Mouse (Mus musculus): ENCODE results near the gene Prr23a1.

Gene Prr23a1

GRCm38 (mm10) chr9:98842117-98842516 lies at the start of gene Prr23a1:
TSS of gene Prr23a1 (plus strand) at chr9:98842503.
- DNase-seq (ENCODE audit: extremely low spot score, low read depth, low spot score) = no peak

DNA sequence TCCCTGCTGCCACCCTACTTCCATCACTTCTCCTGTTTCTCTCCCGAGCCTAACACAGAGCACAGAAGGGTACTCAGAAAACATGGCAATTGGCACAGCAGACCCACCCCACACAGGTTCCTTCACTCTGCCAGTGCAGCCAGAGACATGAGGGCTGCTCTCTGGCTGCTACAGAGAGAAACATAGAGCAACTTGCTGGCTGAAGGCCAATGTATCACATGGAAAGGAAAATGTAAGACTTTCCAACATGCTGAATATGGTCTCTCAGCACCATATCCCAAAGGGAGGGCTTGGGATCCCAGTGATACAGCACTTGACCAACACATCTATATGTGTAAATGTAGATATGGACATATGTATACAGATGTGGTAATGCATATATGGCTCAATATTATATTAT lies 43.3 kb upstream of the Prr23a1 start:
- no peak for DNase-seq (ENCODE audit: extremely low spot score, low read depth, low spot score)

GRCm38 (mm10) chr9:98803971-98804370 lies 38.3 kb upstream of the Prr23a1 start:
- DNase-seq (ENCODE audit: extremely low spot score, low read depth, low spot score) = no peak

- DNase-seq (ENCODE audit: extremely low spot score, low read depth, low spot score) = no peak
Measured at GRCm38 (mm10) chr9:98805511-98805910, 36.8 kb upstream of the Prr23a1 start.

GRCm38 (mm10) chr9:98805934-98806333 lies 36.4 kb upstream of the Prr23a1 start:
- no peak for DNase-seq (ENCODE audit: extremely low spot score, low read depth, low spot score)

DNA sequence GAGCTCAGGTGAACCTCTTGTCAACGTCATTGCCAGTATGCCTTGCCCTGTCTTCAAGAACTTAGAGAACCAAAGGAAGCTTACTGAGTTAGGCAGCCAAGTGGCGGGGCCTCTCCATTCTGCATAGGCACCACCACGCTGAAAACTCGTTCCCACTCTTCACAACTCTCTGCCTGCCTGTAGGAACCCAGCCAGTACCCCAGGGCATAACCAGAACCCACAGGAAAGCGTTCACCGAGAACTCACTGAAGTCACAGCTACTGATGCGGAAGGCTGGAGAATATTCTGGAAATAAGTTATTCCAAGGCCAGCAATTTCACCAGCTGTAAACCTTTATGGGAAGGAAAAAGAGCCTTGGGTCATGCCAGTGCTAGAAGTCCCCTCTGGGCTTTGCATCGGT lies 34.7 kb upstream of the Prr23a1 start:
- DNase-seq (ENCODE audit: extremely low spot score, low read depth, low spot score) = no peak

GRCm38 (mm10) chr9:98809526-98809925 lies 32.8 kb upstream of the Prr23a1 start:
- DNase-seq (ENCODE audit: extremely low spot score, low read depth, low spot score) = peak; percentile 8

GRCm38 (mm10) chr9:98816066-98816465 lies 26.2 kb upstream of the Prr23a1 start:
- DNase-seq (ENCODE audit: extremely low spot score, low read depth, low spot score) = no peak

DNA sequence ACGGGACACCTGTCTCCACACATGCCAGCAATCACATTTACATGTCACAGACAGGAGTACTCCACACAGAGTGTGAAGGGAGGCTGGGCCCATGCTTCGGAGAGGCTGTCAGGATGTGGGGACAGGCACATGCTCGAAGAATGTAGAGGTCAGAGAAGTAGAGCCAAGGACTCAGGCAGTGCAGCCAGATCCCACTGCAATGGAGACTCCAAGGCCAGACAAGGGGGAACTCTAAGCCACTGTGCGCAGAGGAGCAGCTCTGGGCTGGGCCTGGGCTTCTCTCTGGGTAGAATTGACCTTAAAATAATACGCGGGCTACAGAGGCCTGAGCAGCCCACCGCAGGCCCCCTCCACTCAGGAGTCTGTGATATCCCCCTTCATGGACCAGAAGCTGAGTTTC lies 24.7 kb upstream of the Prr23a1 start:
- DNase-seq (ENCODE audit: extremely low spot score, low read depth, low spot score) = no peak

DNA sequence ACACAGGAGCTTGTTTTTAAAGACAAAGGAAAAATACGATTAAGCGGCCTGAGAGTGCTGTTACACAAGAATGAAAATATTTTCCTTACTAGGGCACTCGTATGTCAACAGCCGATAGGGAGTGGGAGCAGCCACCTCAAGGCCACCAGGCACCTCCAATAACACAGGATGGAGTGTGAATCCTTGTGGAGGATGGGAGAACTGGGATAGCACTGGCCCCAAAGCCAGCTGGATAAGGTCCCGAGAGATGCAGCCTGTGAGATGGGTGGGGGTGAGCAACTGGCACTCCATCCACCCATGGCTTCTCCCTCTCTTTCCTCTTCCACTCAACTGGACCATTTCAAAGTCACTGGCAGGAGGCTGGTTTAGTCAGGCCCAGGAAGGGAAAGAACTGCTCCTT lies 23.3 kb upstream of the Prr23a1 start:
- no peak for DNase-seq (ENCODE audit: extremely low spot score, low read depth, low spot score)

- DNase-seq (ENCODE audit: extremely low spot score, low read depth, low spot score) = no peak
Measured at GRCm38 (mm10) chr9:98819481-98819880, 22.8 kb upstream of the Prr23a1 start.

DNA sequence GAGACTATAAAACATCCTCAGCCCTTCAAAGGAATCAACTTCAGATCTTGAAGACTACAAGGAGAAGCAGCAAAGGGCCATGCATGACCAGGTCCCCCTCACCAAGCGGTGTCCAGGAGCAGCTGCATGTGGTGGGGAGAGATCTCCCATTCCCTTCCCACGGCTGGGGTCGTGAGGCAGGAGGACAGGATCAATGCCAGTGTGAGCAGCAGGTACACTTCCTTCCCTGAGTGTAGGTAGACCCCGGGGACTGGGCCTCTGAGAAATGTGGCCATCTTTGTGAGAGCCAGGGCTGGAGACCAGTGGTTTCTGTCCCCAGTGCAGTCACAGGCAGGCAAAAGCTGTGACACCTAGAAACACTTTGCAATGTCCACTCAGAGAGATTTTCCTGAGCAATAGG lies 21.8 kb upstream of the Prr23a1 start:
- no peak for DNase-seq (ENCODE audit: extremely low spot score, low read depth, low spot score)

GRCm38 (mm10) chr9:98821067-98821466 lies 21.2 kb upstream of the Prr23a1 start:
- DNase-seq (ENCODE audit: extremely low spot score, low read depth, low spot score) = no peak

GRCm38 (mm10) chr9:98823805-98824204 lies 18.5 kb upstream of the Prr23a1 start:
- no peak for DNase-seq (ENCODE audit: extremely low spot score, low read depth, low spot score)

- no peak for DNase-seq (ENCODE audit: extremely low spot score, low read depth, low spot score)
Measured at GRCm38 (mm10) chr9:98829508-98829907, 12.8 kb upstream of the Prr23a1 start.

DNA sequence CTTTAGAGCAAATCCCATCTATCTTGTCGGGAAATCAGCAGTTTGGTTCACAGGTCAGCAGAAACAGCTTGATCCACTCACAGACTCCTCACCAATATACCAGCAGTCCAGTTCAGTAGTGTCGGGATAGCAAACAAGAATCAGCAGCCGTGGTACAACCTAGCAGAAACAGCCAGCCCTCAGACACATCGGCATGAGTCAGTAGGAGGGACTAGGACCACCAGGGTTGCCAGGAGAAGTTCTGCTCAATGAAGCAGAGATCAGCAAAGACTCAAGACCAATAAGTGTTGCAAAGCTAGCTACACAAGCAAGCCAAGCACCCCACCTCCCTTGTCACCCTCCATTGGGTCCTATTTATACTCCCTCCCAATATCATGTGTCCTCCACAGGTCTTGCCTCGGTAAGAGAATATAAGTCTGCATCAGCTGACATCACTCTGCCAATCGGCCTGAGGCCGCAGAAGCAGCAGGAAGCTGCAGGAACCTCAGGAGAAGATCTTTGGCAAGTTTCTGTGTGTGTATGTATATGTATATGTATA lies 4.7 kb upstream of the Prr23a1 start:
- DNase-seq (ENCODE audit: extremely low spot score, low read depth, low spot score) = no peak

DNA sequence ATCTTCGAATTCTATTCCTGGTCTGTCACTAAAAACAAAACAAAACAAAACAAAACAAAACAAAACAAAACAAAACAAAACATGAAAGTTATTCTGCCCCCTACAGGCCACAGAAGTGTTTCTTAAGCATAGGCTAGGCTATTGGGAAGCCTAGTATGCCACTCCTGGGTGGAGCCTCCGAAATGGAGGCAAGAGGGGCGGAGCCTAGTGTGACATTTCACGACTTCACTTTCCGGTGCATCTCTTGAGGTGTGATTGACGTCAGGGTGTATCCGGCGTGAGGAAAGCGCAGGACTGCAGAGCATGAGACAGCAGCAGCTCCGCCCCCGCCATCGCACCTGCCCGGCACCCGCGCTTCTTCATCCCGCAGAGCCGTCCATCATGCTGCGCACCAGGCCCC lies 13.9 kb downstream of the Prr23a1 start, which contains the start of gene Prr23a2:
Prr23a2 (plus strand) TSS at position 285 of the 400 bp plus-strand sequence.
- no peak for DNase-seq (ENCODE audit: extremely low spot score, low read depth, low spot score)

- DNase-seq (ENCODE audit: extremely low spot score, low read depth, low spot score) = no peak
Measured at GRCm38 (mm10) chr9:98863463-98863862, 21.2 kb downstream of the Prr23a1 start.

DNA sequence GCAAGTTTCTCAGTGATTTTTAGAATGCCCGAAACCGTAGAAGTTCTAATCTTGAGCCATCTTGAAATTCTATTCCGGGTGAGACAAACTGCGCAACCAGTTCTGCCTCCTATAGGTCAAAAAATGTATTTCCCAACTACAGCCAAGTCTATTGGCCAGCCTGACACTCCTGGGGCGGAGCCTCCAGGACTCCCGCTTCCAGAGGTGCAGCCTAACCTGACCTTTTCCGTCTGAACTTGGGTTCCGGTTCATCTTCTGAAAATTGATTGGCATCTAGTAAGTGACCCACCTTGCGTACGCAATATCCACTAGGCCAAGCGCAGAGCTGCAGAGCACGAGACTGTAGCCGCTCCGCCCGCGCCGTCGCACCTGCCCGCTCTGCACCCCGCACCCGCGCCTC lies 22.3 kb downstream of the Prr23a1 start, which contains the start of gene Prr23a3:
Prr23a3 (plus strand) TSS at position 197 of the 400 bp plus-strand sequence.
- DNase-seq (ENCODE audit: extremely low spot score, low read depth, low spot score) = no peak
